Mouse (Mus musculus) spleen, adult 2 months (tissue): ENCODE measurements at regions not wholly inside any gene's neighbourhood (a gene's known extent, or its start where the extent isn't known, plus 50 kb on each side); places are given as distances from the start of the nearest gene placed in this dataset.

Experiments
- DNase-seq, 2 experiments: peaks; one replicate each; pipeline versions ENCODE4 v3.0.0 to v3.0.0-alpha.2; 2012 to 2021; ENCODE audit warnings: low spot score in 2 of 2, low read depth in 1 of 2
- H3K27ac ChIP-seq: fragments of 200-500 bp; 2 replicates; pipeline ENCODE4 v1.5.1; 2012; ENCODE audit warnings: low read length, inconsistent platforms; ENCODE audit not compliant: insufficient read depth
- H3K27me3 ChIP-seq: fragments of 200-500 bp; 2 replicates; pipeline ENCODE4 v1.6.1; 2012; ENCODE audit warnings: mild to moderate bottlenecking, moderate library complexity, low read length, inconsistent platforms; ENCODE audit not compliant: control insufficient read depth, insufficient read depth
- H3K36me3 ChIP-seq: fragments of 200-500 bp; 2 replicates; pipeline ENCODE4 v1.6.1; 2012; ENCODE audit warnings: mild to moderate bottlenecking, low read length, inconsistent platforms; ENCODE audit not compliant: control insufficient read depth, insufficient read depth
- H3K4me1 ChIP-seq: fragments of 200-500 bp; 2 replicates; pipeline ENCODE4 v1.6.1; 2011; ENCODE audit warnings: inconsistent platforms; ENCODE audit not compliant: control insufficient read depth, insufficient read depth, insufficient read length
- H3K4me3 ChIP-seq: fragments of 200-500 bp; 2 replicates; pipeline ENCODE4 v1.5.1; 2011; ENCODE audit warnings: mild to moderate bottlenecking, inconsistent platforms; ENCODE audit not compliant: insufficient read depth, insufficient read length; ENCODE audit errors: extremely low read depth
- CTCF ChIP-seq: fragments of 200-500 bp; IDR thresholded peaks from 2 replicates; pipeline ENCODE4 v1.5.1; 2011; ENCODE audit warnings: mild to moderate bottlenecking, inconsistent platforms; ENCODE audit not compliant: insufficient read depth, insufficient read length, insufficient replicate concordance; ENCODE audit errors: extremely low read depth
- POLR2A ChIP-seq: fragments of 200-500 bp; IDR thresholded peaks from 2 replicates; pipeline ENCODE4 v1.6.1; 2011; ENCODE audit warnings: low read depth, low read length, inconsistent platforms
- WGBS: fragments of 180-500 bp; shearing (Covaris S2); methylation state at CpG from one replicate; pipeline ENCODE4 v1.1.7; 2018; 5-methylcytosine and 5-hydroxymethylcytosine counted together

GRCm38 (mm10) chr13:26464523-26464922 lies 305.4 kb downstream of the Hdgfl1 start:
- no peak for DNase-seq
- no peak overlapping the region for H3K4me3 ChIP-seq
- H3K27ac ChIP-seq: no peak overlapping the region
- no peaks in the 10 kb centered on the region for H3K4me1 ChIP-seq
- H3K27me3 ChIP-seq: no peaks in the 10 kb centered on the region
- no peak for TF ChIP-seq CTCF
- TF ChIP-seq POLR2A: no peak
- 57% methylated on average over 2 of the region's 2 CpGs for WGBS
- no peaks in the 10 kb centered on the region for H3K36me3 ChIP-seq

GRCm38 (mm10) chr13:26464096-26464495 lies 305.9 kb downstream of the Hdgfl1 start:
- no peak overlapping the region for H3K27ac ChIP-seq
- TF ChIP-seq CTCF: no peak

GRCm38 (mm10) chr13:26457487-26458253 lies 312.3 kb downstream of the Hdgfl1 start:
- 81% methylated on average over 4 of the region's 4 CpGs for WGBS

More at GRCm38 (mm10) chr13:26464096-26464495, 305.9 kb downstream of the Hdgfl1 start:
- no peak overlapping the region for H3K4me3 ChIP-seq
- no peaks in the 10 kb centered on the region for H3K4me1 ChIP-seq
- no peaks in the 10 kb centered on the region for H3K36me3 ChIP-seq
- no peaks in the 10 kb centered on the region for H3K27me3 ChIP-seq
- DNase-seq: no peak

GRCm38 (mm10) chr13:26426639-26427038 lies 343.3 kb downstream of the Hdgfl1 start:
- Histone ChIP-seq H3K27ac (no peak overlapping the region), H3K36me3 (no peaks in the 10 kb centered on the region), H3K4me1 (no peaks in the 10 kb centered on the region), H3K4me3 (no peak overlapping the region), H3K27me3 (no peaks in the 10 kb centered on the region)
- no peak for DNase-seq
- 76% methylated on average over 4 of the region's 4 CpGs for WGBS
- no peak for TF ChIP-seq CTCF
- no peak for TF ChIP-seq POLR2A

More at GRCm38 (mm10) chr13:26457487-26458253, 312.3 kb downstream of the Hdgfl1 start:
- no peak for DNase-seq
- TF ChIP-seq POLR2A (no peak), CTCF (no peak)
- H3K27ac ChIP-seq: no peak overlapping the region
- no peaks in the 10 kb centered on the region for H3K4me1 ChIP-seq
- no peaks in the 10 kb centered on the region for H3K36me3 ChIP-seq
- no peaks in the 10 kb centered on the region for H3K27me3 ChIP-seq
- H3K4me3 ChIP-seq: no peak overlapping the region

GRCm38 (mm10) chr13:26424513-26424912 lies 345.5 kb downstream of the Hdgfl1 start:
- Histone ChIP-seq H3K27me3 (no peaks in the 10 kb centered on the region), H3K36me3 (no peaks in the 10 kb centered on the region), H3K4me1 (no peaks in the 10 kb centered on the region), H3K4me3 (no peak overlapping the region), H3K27ac (no peak overlapping the region)
- no peak for DNase-seq
- TF ChIP-seq CTCF (no peak), POLR2A (no peak)
- 96% methylated on average over 1 of the region's 1 CpGs for WGBS

GRCm38 (mm10) chr13:26405757-26406156 lies 364.2 kb downstream of the Hdgfl1 start:
- no peak overlapping the region for H3K4me3 ChIP-seq
- H3K4me1 ChIP-seq: no peaks in the 10 kb centered on the region
- TF ChIP-seq POLR2A: no peak
- TF ChIP-seq CTCF: no peak
- H3K27me3 ChIP-seq: no peaks in the 10 kb centered on the region
- no peaks in the 10 kb centered on the region for H3K36me3 ChIP-seq
- no peak for DNase-seq
- no peak overlapping the region for H3K27ac ChIP-seq

- no peaks in the 10 kb centered on the region for H3K4me1 ChIP-seq
- no peaks in the 10 kb centered on the region for H3K27me3 ChIP-seq
- WGBS: 45% methylated on average over 2 of the region's 2 CpGs
- TF ChIP-seq CTCF: no peak
- no peak for TF ChIP-seq POLR2A
- no peak for DNase-seq
- H3K27ac ChIP-seq: no peak overlapping the region
- no peak overlapping the region for H3K4me3 ChIP-seq
- no peaks in the 10 kb centered on the region for H3K36me3 ChIP-seq
These were observed 365.3 kb downstream of the Hdgfl1 start for GRCm38 (mm10) chr13:26404707-26405106.
